Mouse (Mus musculus) bone marrow, adult 2 months (tissue): ENCODE results near the gene Wdfy2.

Experiments
- CTCF ChIP-seq: fragments of 200-500 bp; IDR thresholded peaks from 2 replicates; pipeline ENCODE4 v1.5.1; 2011; ENCODE audit warnings: low read length, control low read depth; ENCODE audit not compliant: control insufficient read depth, insufficient read depth
- POLR2A ChIP-seq: fragments of 200-500 bp; IDR thresholded peaks from 2 replicates; pipeline ENCODE4 v1.6.1; 2011; ENCODE audit warnings: low read depth, mild to moderate bottlenecking, control low read depth, low read length, borderline replicate concordance; ENCODE audit not compliant: control insufficient read depth

DNA sequence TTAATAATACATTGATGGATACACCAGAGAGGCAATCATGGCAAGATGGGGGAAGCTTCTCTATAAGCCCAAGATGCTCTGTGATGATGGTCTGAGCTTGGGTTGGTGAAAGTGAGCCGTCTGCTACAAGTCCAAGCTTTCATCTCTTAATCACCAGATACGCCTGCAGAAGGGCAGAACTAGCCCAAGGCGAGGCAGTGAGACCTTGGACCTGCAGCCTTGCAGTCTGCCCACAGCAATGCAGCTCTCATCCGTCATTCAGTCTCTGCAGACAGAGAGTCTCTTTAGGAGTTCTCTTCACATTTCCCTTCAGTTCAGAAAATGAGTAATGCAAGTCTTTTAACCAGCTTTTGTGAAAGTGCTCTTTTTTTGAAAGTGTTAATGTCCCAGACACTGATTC, 20.4 kb downstream of the Wdfy2 start:
- TF ChIP-seq CTCF (no peak), POLR2A (no peak)
